Mouse (Mus musculus) right cerebral cortex, postnatal 14 days (tissue): Measurements from ENCODE around the gene Tomt.

ENCODE experiments used
- DNase-seq: peaks from one replicate; pipeline ENCODE4 v3.0.0; 2022

Gene Tomt

GRCm38 (mm10) chr7:101852846-101853245 is 53.3 kb downstream of the Tomt start:
- DNase-seq, result no peak

- no peak for DNase-seq
Measured at GRCm38 (mm10) chr7:101851689-101852088, 54.5 kb downstream of the Tomt start.
